Mouse (Mus musculus): ENCODE measurements at regions not wholly inside any gene's neighbourhood (a gene's known extent, or its start where the extent isn't known, plus 50 kb on each side); places are given as distances from the start of the nearest gene placed in this dataset.

DNA sequence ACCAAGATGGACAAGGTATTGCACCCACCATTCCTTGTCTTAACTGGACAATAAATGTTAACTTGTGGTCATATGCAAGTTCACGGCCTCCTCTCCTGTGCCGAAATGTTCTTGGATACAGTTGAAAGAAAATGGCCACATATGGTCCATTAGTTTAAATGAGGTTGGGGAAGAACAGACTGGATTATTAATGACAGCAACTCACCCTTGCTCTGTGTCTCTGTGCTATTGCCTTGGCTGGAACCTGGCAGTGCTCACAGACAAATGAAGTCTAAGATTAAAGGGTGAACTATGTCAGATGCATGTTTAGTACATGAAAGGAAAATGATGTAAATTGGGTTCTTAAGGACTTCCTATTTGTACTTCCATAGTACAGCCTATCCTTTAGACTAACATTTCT, 641.9 kb upstream of the Intu start:
- Histone ChIP-seq H3K27ac (ENCODE audit: insufficient read depth, low read length) (no peak overlapping the region), H3K27me3 (ENCODE audit: control insufficient read depth, insufficient read depth, low read length, poor library complexity, severe bottlenecking) (no peaks in the 10 kb centered on the region), H3K9me3 (replicated peaks; ENCODE audit: control insufficient read depth, insufficient read depth, low read length, poor library complexity, severe bottlenecking) (no peaks in the 10 kb centered on the region), H3K4me1 (ENCODE audit: control insufficient read depth, insufficient read depth, low read length) (no peaks in the 10 kb centered on the region), H3K9ac (ENCODE audit: low read depth, poor library complexity, severe bottlenecking) (no peak overlapping the region), H3K4me3 (ENCODE audit: low read depth, low read length) (no peak overlapping the region), H3K36me3 (ENCODE audit: control insufficient read depth, insufficient read depth, low read length, poor library complexity, severe bottlenecking) (no peaks in the 10 kb centered on the region)
- TF ChIP-seq CTCF (IDR thresholded peaks at IDR 0.05; ENCODE audit: low read depth, low read length) (no peak), EP300 (IDR thresholded peaks at IDR 0.05; ENCODE audit: insufficient read depth, low read depth, low read length) (no peak), POLR2A (IDR thresholded peaks at IDR 0.05; ENCODE audit: insufficient read depth, low read length) (no peak)

DNA sequence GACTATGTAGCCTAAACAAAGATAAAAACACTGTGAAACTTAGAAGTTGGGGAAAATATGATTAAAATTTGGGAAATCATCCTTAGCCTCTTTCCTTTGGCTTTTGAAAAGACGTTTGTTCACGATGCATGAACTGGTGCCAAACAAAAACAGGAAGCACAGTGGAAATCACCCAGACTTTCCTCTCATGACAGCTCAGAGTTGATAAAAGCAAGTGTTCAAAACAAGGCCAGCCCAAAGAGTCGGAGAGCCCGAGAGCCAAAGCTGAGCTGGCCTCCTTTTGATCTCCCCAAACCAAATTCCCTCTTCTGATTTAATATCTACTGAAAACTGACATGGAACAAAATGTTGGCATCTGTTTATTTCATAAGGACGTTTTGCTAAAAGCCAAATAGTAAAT, 632.1 kb upstream of the Intu start:
- Histone ChIP-seq H3K36me3 (ENCODE audit: control insufficient read depth, insufficient read depth, low read length, poor library complexity, severe bottlenecking) (no peaks in the 10 kb centered on the region), H3K27me3 (ENCODE audit: control insufficient read depth, insufficient read depth, low read length, poor library complexity, severe bottlenecking) (no peaks in the 10 kb centered on the region), H3K4me1 (ENCODE audit: control insufficient read depth, insufficient read depth, low read length) (no peaks in the 10 kb centered on the region), H3K9ac (ENCODE audit: low read depth, poor library complexity, severe bottlenecking) (no peak overlapping the region), H3K9me3 (replicated peaks; ENCODE audit: control insufficient read depth, insufficient read depth, low read length, poor library complexity, severe bottlenecking) (no peaks in the 10 kb centered on the region), H3K27ac (ENCODE audit: insufficient read depth, low read length) (no peak overlapping the region), H3K4me3 (ENCODE audit: low read depth, low read length) (no peak overlapping the region)
- TF ChIP-seq CTCF (IDR thresholded peaks at IDR 0.05; ENCODE audit: low read depth, low read length) (no peak), POLR2A (IDR thresholded peaks at IDR 0.05; ENCODE audit: insufficient read depth, low read length) (no peak), EP300 (IDR thresholded peaks at IDR 0.05; ENCODE audit: insufficient read depth, low read depth, low read length) (no peak)

DNA sequence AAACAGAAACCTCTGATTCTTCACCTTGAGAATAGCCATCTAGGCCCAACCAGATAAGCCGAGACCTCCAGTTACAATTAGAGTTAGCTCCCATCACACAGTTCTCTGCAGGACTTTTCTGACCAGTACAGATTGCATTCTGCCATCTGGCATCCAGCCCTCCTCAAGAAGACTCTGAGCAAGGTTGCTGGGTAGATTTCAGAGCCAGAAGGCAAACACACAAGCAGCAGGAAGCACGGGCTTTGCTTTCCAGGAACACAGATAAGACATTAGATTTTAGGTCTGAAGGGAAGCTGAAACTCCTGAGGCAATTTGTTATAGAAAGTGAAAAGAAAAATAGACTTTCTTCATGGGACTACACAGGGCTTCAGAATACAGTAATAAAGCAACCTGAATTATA, 630.9 kb upstream of the Intu start:
- TF ChIP-seq CTCF (IDR thresholded peaks at IDR 0.05; ENCODE audit: low read depth, low read length), result no peak
- TF ChIP-seq EP300 (IDR thresholded peaks at IDR 0.05; ENCODE audit: insufficient read depth, low read depth, low read length), result no peak
- no peak for TF ChIP-seq POLR2A (IDR thresholded peaks at IDR 0.05; ENCODE audit: insufficient read depth, low read length)
- Histone ChIP-seq H3K4me3 (ENCODE audit: low read depth, low read length) (no peak overlapping the region), H3K27ac (ENCODE audit: insufficient read depth, low read length) (no peak overlapping the region), H3K9me3 (replicated peaks; ENCODE audit: control insufficient read depth, insufficient read depth, low read length, poor library complexity, severe bottlenecking) (no peaks in the 10 kb centered on the region), H3K27me3 (ENCODE audit: control insufficient read depth, insufficient read depth, low read length, poor library complexity, severe bottlenecking) (no peaks in the 10 kb centered on the region), H3K9ac (ENCODE audit: low read depth, poor library complexity, severe bottlenecking) (no peak overlapping the region), H3K36me3 (ENCODE audit: control insufficient read depth, insufficient read depth, low read length, poor library complexity, severe bottlenecking) (no peaks in the 10 kb centered on the region), H3K4me1 (ENCODE audit: control insufficient read depth, insufficient read depth, low read length) (no peaks in the 10 kb centered on the region)

DNA sequence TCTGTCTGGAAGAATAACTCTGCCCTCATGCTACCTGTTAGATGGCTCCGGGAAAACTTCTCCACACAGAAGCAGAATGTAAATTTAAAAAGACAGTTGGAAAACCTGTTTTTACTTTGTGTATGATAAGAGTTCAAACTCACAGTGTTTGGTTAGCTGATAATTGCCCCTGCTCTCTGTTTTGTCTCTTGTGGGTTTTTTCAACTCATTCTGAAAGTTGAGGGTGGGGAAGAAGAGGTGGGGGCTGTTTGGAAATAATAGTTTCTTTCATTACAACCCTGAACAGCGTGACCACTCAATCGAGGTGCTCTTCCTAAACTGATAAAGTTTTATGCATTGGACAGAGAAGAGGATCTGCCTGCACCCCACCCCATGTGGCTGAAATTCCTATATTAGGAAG, 626.7 kb upstream of the Intu start:
- no peak overlapping the region for H3K9ac ChIP-seq (ENCODE audit: low read depth, poor library complexity, severe bottlenecking)
- no peaks in the 10 kb centered on the region for H3K4me1 ChIP-seq (ENCODE audit: control insufficient read depth, insufficient read depth, low read length)
- no peak for TF ChIP-seq POLR2A (IDR thresholded peaks at IDR 0.05; ENCODE audit: insufficient read depth, low read length)
- TF ChIP-seq CTCF (IDR thresholded peaks at IDR 0.05; ENCODE audit: low read depth, low read length), result no peak
- no peak for TF ChIP-seq EP300 (IDR thresholded peaks at IDR 0.05; ENCODE audit: insufficient read depth, low read depth, low read length)

DNA sequence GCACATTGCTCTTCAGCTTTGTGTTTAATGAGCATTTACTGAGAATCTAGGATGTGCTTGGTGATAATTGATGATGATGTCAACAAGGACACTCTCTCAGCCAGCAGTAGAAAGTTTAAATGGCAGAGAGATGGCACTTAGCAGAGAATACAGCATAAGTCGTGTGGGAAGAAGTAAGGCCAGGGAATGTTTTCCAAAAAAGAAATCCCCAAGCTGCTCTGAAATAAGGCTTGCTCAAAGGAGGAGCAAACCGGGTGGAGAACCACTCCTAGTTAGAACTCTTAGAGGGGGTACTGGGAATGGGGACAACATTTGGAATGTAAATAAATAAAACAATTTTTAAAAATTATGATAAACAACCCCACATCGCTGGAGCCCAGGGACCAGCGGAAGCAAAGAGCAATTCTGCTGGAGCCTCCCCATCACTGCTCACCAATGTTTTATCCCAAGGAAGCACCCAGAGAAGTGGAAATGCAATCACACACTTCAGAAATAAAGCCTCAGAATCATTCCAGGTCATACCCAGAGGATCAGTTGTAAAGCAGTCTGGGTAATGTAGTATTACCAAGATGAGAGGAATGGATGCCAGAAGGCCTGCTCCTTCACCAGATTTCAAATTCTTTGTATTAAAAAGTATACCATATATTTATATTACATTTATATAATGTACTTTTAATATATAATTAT, 622.3 kb upstream of the Intu start:
- Histone ChIP-seq H3K4me1 (ENCODE audit: control insufficient read depth, insufficient read depth, low read length) (no peaks in the 10 kb centered on the region), H3K9ac (ENCODE audit: low read depth, poor library complexity, severe bottlenecking) (no peak overlapping the region), H3K36me3 (ENCODE audit: control insufficient read depth, insufficient read depth, low read length, poor library complexity, severe bottlenecking) (no peaks in the 10 kb centered on the region), H3K27me3 (ENCODE audit: control insufficient read depth, insufficient read depth, low read length, poor library complexity, severe bottlenecking) (no peaks in the 10 kb centered on the region), H3K9me3 (replicated peaks; ENCODE audit: control insufficient read depth, insufficient read depth, low read length, poor library complexity, severe bottlenecking) (no peaks in the 10 kb centered on the region), H3K4me3 (ENCODE audit: low read depth, low read length) (no peak overlapping the region), H3K27ac (ENCODE audit: insufficient read depth, low read length) (no peak overlapping the region)
- TF ChIP-seq POLR2A (IDR thresholded peaks at IDR 0.05; ENCODE audit: insufficient read depth, low read length) (no peak), EP300 (IDR thresholded peaks at IDR 0.05; ENCODE audit: insufficient read depth, low read depth, low read length) (no peak), CTCF (IDR thresholded peaks at IDR 0.05; ENCODE audit: low read depth, low read length) (no peak)

More for the DNA sequence above, 626.7 kb upstream of the Intu start:
- Histone ChIP-seq H3K27me3 (ENCODE audit: control insufficient read depth, insufficient read depth, low read length, poor library complexity, severe bottlenecking) (no peaks in the 10 kb centered on the region), H3K27ac (ENCODE audit: insufficient read depth, low read length) (no peak overlapping the region), H3K36me3 (ENCODE audit: control insufficient read depth, insufficient read depth, low read length, poor library complexity, severe bottlenecking) (no peaks in the 10 kb centered on the region), H3K9me3 (replicated peaks; ENCODE audit: control insufficient read depth, insufficient read depth, low read length, poor library complexity, severe bottlenecking) (no peaks in the 10 kb centered on the region), H3K4me3 (ENCODE audit: low read depth, low read length) (no peak overlapping the region)

DNA sequence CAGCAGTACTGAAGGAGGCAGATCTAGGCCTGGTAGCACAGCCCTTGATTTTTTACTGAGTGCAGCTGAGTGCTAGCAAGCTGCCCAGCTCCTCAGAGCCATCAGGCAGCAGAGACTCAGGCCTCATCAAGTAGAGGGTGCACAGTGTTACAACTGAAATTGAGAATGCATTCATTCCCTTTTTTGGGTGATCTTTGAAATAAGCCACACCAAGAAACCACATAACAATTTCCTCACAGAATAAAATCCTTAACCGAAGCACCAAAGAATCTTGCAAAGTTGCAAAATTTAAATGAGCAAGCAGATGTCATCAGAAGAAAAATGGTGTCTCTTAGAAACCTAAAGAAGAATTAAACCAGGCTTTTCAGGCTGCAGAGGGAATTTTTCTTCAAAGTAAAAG, 621.4 kb upstream of the Intu start:
- no peak overlapping the region for H3K9ac ChIP-seq (ENCODE audit: low read depth, poor library complexity, severe bottlenecking)
- no peaks in the 10 kb centered on the region for H3K36me3 ChIP-seq (ENCODE audit: control insufficient read depth, insufficient read depth, low read length, poor library complexity, severe bottlenecking)
- H3K4me1 ChIP-seq (ENCODE audit: control insufficient read depth, insufficient read depth, low read length), result no peaks in the 10 kb centered on the region
- H3K27me3 ChIP-seq (ENCODE audit: control insufficient read depth, insufficient read depth, low read length, poor library complexity, severe bottlenecking), result no peaks in the 10 kb centered on the region
- no peak overlapping the region for H3K27ac ChIP-seq (ENCODE audit: insufficient read depth, low read length)
- no peaks in the 10 kb centered on the region for H3K9me3 ChIP-seq (replicated peaks; ENCODE audit: control insufficient read depth, insufficient read depth, low read length, poor library complexity, severe bottlenecking)
- TF ChIP-seq EP300 (IDR thresholded peaks at IDR 0.05; ENCODE audit: insufficient read depth, low read depth, low read length) (no peak), CTCF (IDR thresholded peaks at IDR 0.05; ENCODE audit: low read depth, low read length) (no peak), POLR2A (IDR thresholded peaks at IDR 0.05; ENCODE audit: insufficient read depth, low read length) (no peak)
- H3K4me3 ChIP-seq (ENCODE audit: low read depth, low read length), result no peak overlapping the region
